Mouse (Mus musculus): ENCODE data around the gene Mydgf. TPM values are rescaled to one million over a fixed set of nuclear protein-coding genes. Genes with fewer than 3 reads are reported as not detected.
A peak's percentile ranks its signal among the peaks of the same experiment; 100 is the strongest.

Mydgf gene
- 10 to 100 TPM; 60.0 to 61.1 TPM for total RNA-seq (2021)
- long read RNA-seq, experiment 1, transcript Mydgf-201 (6 exons, 1,710 nt), result major isoform, 162 of 167 reads
- long read RNA-seq, experiment 1, partial matches to known transcripts, result 3 of 167 reads
- long read RNA-seq, experiment 1, other reads (novel, unspliced or antisense), result 2 of 167 reads
- long read RNA-seq, experiment 2, transcript Mydgf-201 (6 exons, 1,710 nt), result major isoform, 57 of 60 reads
- long read RNA-seq, experiment 2, partial matches to known transcripts, result 0 of 60 reads
- long read RNA-seq, experiment 2, other reads (novel, unspliced or antisense), result 3 of 60 reads

- DNase-seq, result peak; percentile 97
Measured at GRCm38 (mm10) chr17:56183658-56184103, at the start of gene Mydgf. Mydgf (minus strand) TSS chr17:56183920.

GRCm38 (mm10) chr17:56233389-56233788, 49.7 kb upstream of the Mydgf start:
- DNase-seq, result no peak

- no peak for DNase-seq
Measured at GRCm38 (mm10) chr17:56229943-56230342, 46.2 kb upstream of the Mydgf start.

- no peak for DNase-seq
Measured at GRCm38 (mm10) chr17:56226566-56226965, 42.8 kb upstream of the Mydgf start.

- DNase-seq, result no peak
Measured at GRCm38 (mm10) chr17:56224916-56225315, 41.2 kb upstream of the Mydgf start.

- DNase-seq, result peak; percentile 38 to 68
Measured at GRCm38 (mm10) chr17:56219805-56220204, 36.1 kb upstream of the Mydgf start.

GRCm38 (mm10) chr17:56219251-56219650, 35.5 kb upstream of the Mydgf start:
- no peak for DNase-seq

GRCm38 (mm10) chr17:56218377-56219191, 34.9 kb upstream of the Mydgf start, which contains the start of gene Dpp9:
Dpp9 (minus strand) TSS chr17:56218905.
- DNase-seq, result peak; percentile 92

- peak in 1 of 2 experiments; percentile 46 for DNase-seq
Measured at GRCm38 (mm10) chr17:56217670-56218069, 34.0 kb upstream of the Mydgf start.

- DNase-seq, result peak; percentile 24 to 38
Measured at GRCm38 (mm10) chr17:56214229-56214628, 30.5 kb upstream of the Mydgf start.

- no peak for DNase-seq
Measured at GRCm38 (mm10) chr17:56212676-56213075, 29.0 kb upstream of the Mydgf start.

GRCm38 (mm10) chr17:56211090-56211489, 27.4 kb upstream of the Mydgf start:
- no peak for DNase-seq

- peak in 1 of 2 experiments; percentile 47 for DNase-seq
Measured at GRCm38 (mm10) chr17:56208821-56209220, 25.1 kb upstream of the Mydgf start.

GRCm38 (mm10) chr17:56207963-56208530, 24.3 kb upstream of the Mydgf start:
- no peak for DNase-seq

GRCm38 (mm10) chr17:56206986-56207674, 23.4 kb upstream of the Mydgf start:
- DNase-seq, result no peak

GRCm38 (mm10) chr17:56206276-56206884, 22.7 kb upstream of the Mydgf start:
- no peak for DNase-seq

- DNase-seq, result no peak
Measured at GRCm38 (mm10) chr17:56203729-56204128, 20.0 kb upstream of the Mydgf start.

- no peak for DNase-seq
Measured at GRCm38 (mm10) chr17:56202476-56202875, 18.8 kb upstream of the Mydgf start.

GRCm38 (mm10) chr17:56201642-56202041, 17.9 kb upstream of the Mydgf start:
- no peak for DNase-seq

- DNase-seq, result no peak
Measured at GRCm38 (mm10) chr17:56200586-56200985, 16.9 kb upstream of the Mydgf start.

- DNase-seq, result no peak
Measured at GRCm38 (mm10) chr17:56196860-56197259, 13.1 kb upstream of the Mydgf start.

- no peak for DNase-seq
Measured at GRCm38 (mm10) chr17:56194765-56195164, 11.0 kb upstream of the Mydgf start.
